Mouse (Mus musculus): ENCODE measurements around the gene Naif1.
"Not testable (repeated sequence)": the region's sequence is repeated elsewhere in the genome, so short reads cannot be mapped to it uniquely, and the experiment has no call there.

The Naif1 gene

GRCm38 (mm10) chr2:32454633-32455032 is 4.4 kb downstream of the Naif1 start:
- in situ Hi-C loops (cut with MboI, MseI) = no loop called here

- in situ Hi-C loops (cut with MboI, MseI) = no loop called here
Observed at GRCm38 (mm10) chr2:32455101-32455500, 4.8 kb downstream of the Naif1 start.

GRCm38 (mm10) chr2:32458300-32458699 is 8.0 kb downstream of the Naif1 start:
- in situ Hi-C loops (cut with MboI, MseI) = no loop called here

- in situ Hi-C loops (cut with MboI, MseI) = no loop called here
Observed at GRCm38 (mm10) chr2:32459657-32460056, 9.4 kb downstream of the Naif1 start.

GRCm38 (mm10) chr2:32463773-32464172 is 13.5 kb downstream of the Naif1 start:
- in situ Hi-C loops (cut with MboI, MseI) = no loop called here

- in situ Hi-C loops (cut with MboI, MseI) = no loop called here
Observed at GRCm38 (mm10) chr2:32464212-32464891, 14.1 kb downstream of the Naif1 start.

GRCm38 (mm10) chr2:32471001-32471680 is 20.9 kb downstream of the Naif1 start:
- in situ Hi-C loops (cut with MboI, MseI) = no loop called here

GRCm38 (mm10) chr2:32471681-32472061 is 21.4 kb downstream of the Naif1 start:
- in situ Hi-C loops (cut with MboI, MseI) = no loop called here

GRCm38 (mm10) chr2:32475361-32475760 is 25.1 kb downstream of the Naif1 start:
- in situ Hi-C loops (cut with MboI, MseI) = not testable (repeated sequence)

GRCm38 (mm10) chr2:32482351-32482750 is 32.1 kb downstream of the Naif1 start:
- in situ Hi-C loops (cut with MboI, MseI) = no loop called here

GRCm38 (mm10) chr2:32483179-32483875 is 33.1 kb downstream of the Naif1 start:
- in situ Hi-C loops (cut with MboI, MseI) = no loop called here

GRCm38 (mm10) chr2:32484933-32485332 is 34.7 kb downstream of the Naif1 start:
- in situ Hi-C loops (cut with MboI, MseI) = loop anchor here in 1 of 2 experiments (5.0 kb wide), 2 partner anchors 68 to 82 kb away; no protein-coding TSS in a partner anchor

- in situ Hi-C loops (cut with MboI, MseI) = loop anchor here in 1 of 2 experiments (5.0 kb wide), 2 partner anchors 68 to 82 kb away; no protein-coding TSS in a partner anchor
Observed at GRCm38 (mm10) chr2:32485751-32486150, 35.5 kb downstream of the Naif1 start.

GRCm38 (mm10) chr2:32486155-32486554 is 35.9 kb downstream of the Naif1 start:
- in situ Hi-C loops (cut with MboI, MseI) = loop anchor here in 1 of 2 experiments (5.0 kb wide), 2 partner anchors 69 to 81 kb away; no protein-coding TSS in a partner anchor

GRCm38 (mm10) chr2:32487124-32487623 is 36.9 kb downstream of the Naif1 start:
- in situ Hi-C loops (cut with MboI, MseI) = loop anchor here in 1 of 2 experiments (5.0 kb wide), 2 partner anchors 70 to 80 kb away; no protein-coding TSS in a partner anchor

- in situ Hi-C loops (cut with MboI, MseI) = loop anchor here in 1 of 2 experiments (5.0 kb wide), 2 partner anchors 71 to 79 kb away; no protein-coding TSS in a partner anchor
Observed at GRCm38 (mm10) chr2:32488679-32489078, 38.4 kb downstream of the Naif1 start.

- in situ Hi-C loops (cut with MboI, MseI) = loop anchor here (5.0 kb wide), 2 partner anchors 42 to 57 kb away; no protein-coding TSS in a partner anchor
Observed at GRCm38 (mm10) chr2:32490730-32491129, 40.5 kb downstream of the Naif1 start.

- in situ Hi-C loops (cut with MboI, MseI) = loop anchor here (5.0 kb wide), 2 partner anchors 40 to 55 kb away; no protein-coding TSS in a partner anchor
Observed at GRCm38 (mm10) chr2:32492661-32493060, 42.4 kb downstream of the Naif1 start.

GRCm38 (mm10) chr2:32493301-32493701 is 43.0 kb downstream of the Naif1 start:
- in situ Hi-C loops (cut with MboI, MseI) = loop anchor here (5.0 kb wide), 2 partner anchors 39 to 54 kb away; no protein-coding TSS in a partner anchor

- in situ Hi-C loops (cut with MboI, MseI) = loop anchor here (5.0 kb wide), 2 partner anchors 38 to 53 kb away; no protein-coding TSS in a partner anchor
Observed at GRCm38 (mm10) chr2:32494522-32494921, 44.3 kb downstream of the Naif1 start.

GRCm38 (mm10) chr2:32495185-32495726 is 45.0 kb downstream of the Naif1 start:
- in situ Hi-C loops (cut with MboI, MseI) = no loop called here
